Mouse (Mus musculus): ENCODE data around the gene Nol6.

GRCm38 (mm10) chr4:41151186-41151585 is 26.9 kb upstream of the Nol6 start:
- TF ChIP-seq CTCF (IDR thresholded peaks at IDR 0.05; ENCODE audit: borderline replicate concordance, extremely low read depth, insufficient read depth, insufficient read length): no peak
- no peak for TF ChIP-seq POLR2A (IDR thresholded peaks at IDR 0.05; ENCODE audit: borderline replicate concordance, extremely low read depth, insufficient read depth, insufficient read length, poor library complexity, severe bottlenecking)
